Mouse (Mus musculus) CH12.LX (cell line): Measurements from ENCODE around the gene Camta1.

ENCODE experiments used
- CHD2 ChIP-seq: IDR thresholded peaks from 2 replicates; pipeline ENCODE4 v1.6.1; 2011; ENCODE audit warnings: low read length, improper control_type of control experiment
- CTCF ChIP-seq, 2 experiments: IDR thresholded peaks in 1 of 2; conservative IDR thresholded peaks in 1 of 2; 2 replicates each; pipeline ENCODE4 v1.5.1; 2011 to 2012; ENCODE audit warnings: low read depth in 2 of 2, low read length in 2 of 2, improper control_type of control experiment in 1 of 2, inconsistent platforms in 1 of 2, mild to moderate bottlenecking in 1 of 2, moderate library complexity in 1 of 2
- EP300 ChIP-seq: IDR thresholded peaks from 2 replicates; pipeline ENCODE4 v1.6.1; 2011; ENCODE audit warnings: low read length, improper control_type of control experiment
- HCFC1 ChIP-seq: IDR thresholded peaks from 2 replicates; pipeline ENCODE4 v1.6.1; 2012; ENCODE audit warnings: low read depth, mild to moderate bottlenecking, inconsistent platforms, low read length, improper control_type of control experiment
- MAX ChIP-seq: IDR thresholded peaks from 2 replicates; pipeline ENCODE4 v1.6.1; 2011; ENCODE audit warnings: low read length, improper control_type of control experiment
- NRF1 ChIP-seq: IDR thresholded peaks from 2 replicates; pipeline ENCODE4 v1.6.1; 2014; ENCODE audit warnings: low read depth, mild to moderate bottlenecking, inconsistent platforms, low read length, improper control_type of control experiment, moderate library complexity
- POLR2A ChIP-seq: IDR thresholded peaks from 2 replicates; pipeline ENCODE4 v1.6.1; 2011; ENCODE audit warnings: low read depth, mild to moderate bottlenecking, improper control_type of control experiment, low read length
- USF1 ChIP-seq: IDR thresholded peaks from 2 replicates; pipeline ENCODE4 v1.6.1; 2014; ENCODE audit warnings: low read depth, mild to moderate bottlenecking, inconsistent platforms, low read length, improper control_type of control experiment
- ZKSCAN1 ChIP-seq: IDR thresholded peaks from 2 replicates; pipeline ENCODE4 v1.6.1; 2012; ENCODE audit warnings: low read depth, inconsistent platforms, low read length, improper control_type of control experiment, borderline replicate concordance
- ZNF384 ChIP-seq: IDR thresholded peaks from 2 replicates; pipeline ENCODE4 v1.6.1; 2012; ENCODE audit warnings: low read depth, low read length, improper control_type of control experiment, inconsistent platforms

GRCm38 (mm10) chr4:151376234-151376633, 485.4 kb downstream of the Camta1 start:
- no peak for TF ChIP-seq CTCF (conservative IDR thresholded peaks at IDR 0.05 in 1 of 2, IDR thresholded peaks at IDR 0.05 in 1 of 2; ENCODE audit: low read depth in 2 of 2, low read length in 2 of 2)
- TF ChIP-seq EP300 = no peak
- TF ChIP-seq USF1 = no peak
- TF ChIP-seq CHD2 = no peak
- no peak for TF ChIP-seq MAX
- TF ChIP-seq ZNF384 = no peak
- TF ChIP-seq POLR2A = no peak
- no peak for TF ChIP-seq ZKSCAN1
- TF ChIP-seq HCFC1 = no peak
- TF ChIP-seq NRF1 = no peak
